Mouse (Mus musculus) heart, postnatal 4 days (tissue): Measurements from ENCODE around the gene Zc3h15. TPM values are rescaled to one million over a fixed set of nuclear protein-coding genes. Genes with fewer than 3 reads are reported as not detected.
"Not testable (repeated sequence)": the region's sequence is repeated elsewhere in the genome, so short reads cannot be mapped to it uniquely, and the experiment has no call there.

Experiments
- DNase-seq: peaks from one replicate; pipeline ENCODE4 v3.0.0; 2021
- total RNA-seq, 2 experiments: library from RNA; stranded (reverse); gene quantifications; 2 replicates each; pipeline ENCODE4 v1.2.3; 2021

Gene Zc3h15
- total RNA-seq, 2 experiments from 2014 or later, result 60.5 to 64.9 TPM

GRCm38 (mm10) chr2:83674421-83674820 lies 30.2 kb downstream of the Zc3h15 start:
- DNase-seq, result no peak

- no peak for DNase-seq
These were observed 30.7 kb downstream of the Zc3h15 start for GRCm38 (mm10) chr2:83674896-83675295.

- no peak for DNase-seq
These were observed 31.4 kb downstream of the Zc3h15 start for GRCm38 (mm10) chr2:83675681-83676080.

- no peak for DNase-seq
These were observed 32.1 kb downstream of the Zc3h15 start for GRCm38 (mm10) chr2:83676226-83676870.

- DNase-seq, result no peak
These were observed 37.1 kb downstream of the Zc3h15 start for GRCm38 (mm10) chr2:83681332-83681731.

GRCm38 (mm10) chr2:83681785-83682184 lies 37.5 kb downstream of the Zc3h15 start:
- no peak for DNase-seq

- no peak for DNase-seq
These were observed 38.0 kb downstream of the Zc3h15 start for GRCm38 (mm10) chr2:83682282-83682681.

GRCm38 (mm10) chr2:83683731-83684519 lies 39.7 kb downstream of the Zc3h15 start:
- no peak for DNase-seq

- DNase-seq, result no peak
These were observed 40.5 kb downstream of the Zc3h15 start for GRCm38 (mm10) chr2:83684691-83685090.

GRCm38 (mm10) chr2:83690372-83690771 lies 46.1 kb downstream of the Zc3h15 start:
- DNase-seq, result no peak

GRCm38 (mm10) chr2:83692651-83693545 lies 48.7 kb downstream of the Zc3h15 start:
- DNase-seq, result no peak

- no peak for DNase-seq
These were observed 49.8 kb downstream of the Zc3h15 start for GRCm38 (mm10) chr2:83694061-83694460.

- no peak for DNase-seq
These were observed 51.4 kb downstream of the Zc3h15 start for GRCm38 (mm10) chr2:83695345-83696247.

GRCm38 (mm10) chr2:83698484-83698883 lies 54.2 kb downstream of the Zc3h15 start:
- DNase-seq, result no peak

- no peak for DNase-seq
These were observed 55.1 kb downstream of the Zc3h15 start for GRCm38 (mm10) chr2:83699324-83699723.

- no peak for DNase-seq
These were observed 56.4 kb downstream of the Zc3h15 start for GRCm38 (mm10) chr2:83700667-83701066.

- DNase-seq, result no peak
These were observed 58.2 kb downstream of the Zc3h15 start for GRCm38 (mm10) chr2:83702411-83702810.

- peak; percentile 27 for DNase-seq
These were observed 61.4 kb downstream of the Zc3h15 start for GRCm38 (mm10) chr2:83705580-83706158.

GRCm38 (mm10) chr2:83709896-83710524 lies 65.8 kb downstream of the Zc3h15 start:
- DNase-seq, result no peak

GRCm38 (mm10) chr2:83713281-83713680 lies 69.0 kb downstream of the Zc3h15 start:
- not testable (repeated sequence) for DNase-seq

GRCm38 (mm10) chr2:83713946-83714345 lies 69.7 kb downstream of the Zc3h15 start:
- DNase-seq, result no peak
